Mouse (Mus musculus) liver, embryonic 14 days (tissue): ENCODE measurements around the gene Ankrd31. TPM values are rescaled to one million over a fixed set of nuclear protein-coding genes. Genes with fewer than 3 reads are reported as not detected.

Experiments
- polyA plus RNA-seq: library from polyadenylated mRNA; depleted of rRNA; stranded (reverse); fragments of >200 nt; gene quantifications from 2 replicates; pipeline ENCODE4 v1.2.3, GENCODE M21; 2012; rRNA removed

Gene Ankrd31
- 0.02 and 0.03 TPM in 2 replicates for polyA plus RNA-seq

GRCm38 (mm10) chr13:96748109-96748845, at the start of gene Ankrd31:
Ankrd31 (plus strand) TSS chr13:96748272.

GRCm38 (mm10) chr13:96923999-96924961, 176.2 kb downstream of the Ankrd31 start, which contains the start of gene Gcnt4:
Gcnt4 (plus strand) TSS chr13:96924689.

Other genes with a start within 250 kb of the Ankrd31 start
- gene Polk, start 205.7 kb upstream of the Ankrd31 start, polyA plus RNA-seq = 2.9 and 3.3 TPM in 2 replicates
- 5.7 and 7.0 TPM in 2 replicates for gene Col4a3bp, start 205.7 kb upstream of the Ankrd31 start, polyA plus RNA-seq
- 38.9 and 42.1 TPM in 2 replicates for gene Hmgcr, start 77.3 kb upstream of the Ankrd31 start, polyA plus RNA-seq
- gene Gcnt4, start 176.4 kb downstream of the Ankrd31 start, polyA plus RNA-seq = 0.76 and 0.99 TPM in 2 replicates